Mouse (Mus musculus) adrenal gland, postnatal 10 days (tissue): Measurements from ENCODE around the gene Pigt. TPM values are rescaled to one million over a fixed set of nuclear protein-coding genes. Genes with fewer than 3 reads are reported as not detected.

Experiments used
- DNase-seq: peaks from one replicate; pipeline ENCODE4 v3.0.0; 2021; ENCODE audit warnings: mixed read lengths
- total RNA-seq, 2 experiments: library from RNA; stranded (reverse); gene quantifications; 2 replicates each; pipeline ENCODE4 v1.2.3; 2021

Gene Pigt
- total RNA-seq, 2 experiments from 2014 or later = 87.4 to 93.0 TPM

DNA sequence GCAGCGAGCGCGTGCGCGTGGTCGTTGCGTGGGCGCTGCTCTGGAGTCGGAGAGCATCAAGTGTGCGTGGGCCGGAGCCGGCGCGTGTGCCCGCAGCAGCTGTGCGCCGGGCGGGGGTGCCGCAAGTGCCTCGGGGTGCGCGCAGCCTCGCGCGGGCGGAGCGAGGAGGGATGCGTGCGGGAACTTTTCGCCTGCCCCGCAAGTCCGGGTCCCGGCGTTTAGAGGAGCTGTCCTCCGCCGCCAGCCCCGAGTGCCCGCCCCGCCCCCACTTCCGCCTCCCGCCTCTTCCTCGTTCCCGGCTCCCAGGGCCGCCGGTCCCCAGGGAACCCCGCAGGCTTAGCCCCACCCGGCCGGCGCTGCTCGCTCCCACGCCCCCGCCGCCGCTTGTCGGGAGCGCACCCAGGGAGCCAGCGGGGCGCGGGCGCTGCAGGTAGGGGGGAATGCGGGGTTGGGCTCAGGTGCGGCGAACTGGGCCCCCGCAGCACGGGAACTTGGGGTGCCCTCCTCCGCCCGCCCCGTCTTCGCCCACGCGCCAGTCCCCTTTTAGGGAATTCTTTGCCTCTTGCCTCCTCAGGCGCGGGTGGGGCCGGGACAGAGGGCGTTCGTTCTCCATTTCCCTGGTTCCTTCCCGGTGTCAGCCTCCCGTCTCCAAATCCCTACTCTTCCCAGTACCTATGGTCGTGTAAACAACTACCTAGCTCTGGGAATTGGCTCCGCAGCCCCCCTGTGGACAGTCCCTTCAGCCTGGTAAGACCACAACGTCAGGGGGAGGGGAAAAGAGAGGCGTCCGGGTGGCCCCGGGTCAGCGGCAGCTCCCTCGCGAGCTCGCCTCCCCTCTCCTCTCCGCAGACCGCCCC lies 10.8 kb upstream of the Pigt start:
- peak; percentile 79 for DNase-seq

DNA sequence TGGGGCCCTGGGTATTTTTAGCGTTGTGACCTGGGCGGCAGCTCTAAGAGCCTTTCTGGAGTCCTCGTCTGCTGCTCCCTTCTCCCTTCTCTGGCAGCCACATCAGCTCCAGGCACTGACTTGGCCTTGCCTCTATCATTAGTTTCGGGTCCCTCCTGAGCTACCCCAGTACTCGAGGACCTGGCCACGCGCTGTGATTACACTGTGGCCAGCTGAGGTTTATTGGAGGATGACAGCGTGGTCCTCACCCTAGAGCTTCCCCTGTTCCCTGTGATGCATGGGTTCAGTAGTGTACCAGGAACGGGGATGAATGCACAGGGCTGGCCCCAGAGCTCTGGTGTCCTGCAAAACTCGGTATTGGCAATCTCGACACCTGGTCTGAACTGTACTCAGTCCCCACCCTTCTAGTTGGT lies 10.2 kb upstream of the Pigt start:
- DNase-seq = no peak

DNA sequence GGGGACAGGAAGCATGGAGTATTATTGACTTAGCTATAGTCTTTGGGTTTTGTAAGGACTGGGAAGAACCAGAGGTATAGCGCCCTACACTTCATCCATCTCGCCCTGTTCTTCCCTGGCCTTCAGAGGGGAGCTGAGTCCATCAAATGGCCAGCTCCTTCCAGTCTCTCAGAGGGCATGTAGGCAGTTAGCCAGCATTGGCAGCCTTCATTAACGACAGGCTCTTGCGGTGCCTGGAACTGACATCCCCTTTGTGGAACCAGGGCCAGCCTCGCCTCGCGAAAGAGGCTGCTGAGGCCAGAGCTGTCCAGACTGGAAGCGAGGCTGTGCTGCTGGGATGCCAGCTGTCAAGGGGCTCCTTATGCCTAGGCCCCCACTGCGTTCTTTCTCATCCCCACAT lies 9.5 kb upstream of the Pigt start:
- DNase-seq = peak; percentile 29

GRCm38 (mm10) chr2:164494126-164494525 lies 3.2 kb upstream of the Pigt start:
- no peak for DNase-seq

GRCm38 (mm10) chr2:164496331-164496730 lies 989 bp upstream of the Pigt start:
- DNase-seq = no peak

DNA sequence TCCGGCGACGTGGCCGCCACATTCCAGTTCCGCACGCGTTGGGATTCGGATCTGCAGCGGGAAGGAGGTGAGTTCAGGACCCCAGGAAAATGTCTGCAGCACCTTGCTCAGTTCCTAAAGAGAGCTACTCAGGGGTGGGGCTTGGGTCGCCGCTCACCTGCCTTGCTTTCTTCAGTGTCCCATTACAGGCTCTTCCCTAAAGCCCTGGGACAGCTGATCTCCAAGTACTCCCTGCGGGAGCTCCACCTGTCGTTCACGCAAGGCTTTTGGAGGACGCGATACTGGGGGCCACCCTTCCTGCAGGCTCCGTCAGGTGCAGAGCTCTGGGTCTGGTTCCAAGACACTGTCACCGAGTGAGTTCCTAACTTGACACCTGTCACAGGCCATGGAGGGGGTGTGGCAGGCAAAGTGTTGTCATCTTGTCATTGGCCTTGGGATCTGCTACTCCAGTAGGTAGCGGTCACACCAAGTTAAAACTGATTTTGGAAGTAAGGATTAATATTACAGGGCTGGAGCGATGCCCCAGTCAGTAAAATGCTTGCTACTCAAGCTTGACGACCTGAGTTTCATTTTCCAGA lies 460 bp downstream of the Pigt start:
- DNase-seq = peak; percentile 26

GRCm38 (mm10) chr2:164499317-164499716 lies 2.0 kb downstream of the Pigt start:
- DNase-seq = no peak

DNA sequence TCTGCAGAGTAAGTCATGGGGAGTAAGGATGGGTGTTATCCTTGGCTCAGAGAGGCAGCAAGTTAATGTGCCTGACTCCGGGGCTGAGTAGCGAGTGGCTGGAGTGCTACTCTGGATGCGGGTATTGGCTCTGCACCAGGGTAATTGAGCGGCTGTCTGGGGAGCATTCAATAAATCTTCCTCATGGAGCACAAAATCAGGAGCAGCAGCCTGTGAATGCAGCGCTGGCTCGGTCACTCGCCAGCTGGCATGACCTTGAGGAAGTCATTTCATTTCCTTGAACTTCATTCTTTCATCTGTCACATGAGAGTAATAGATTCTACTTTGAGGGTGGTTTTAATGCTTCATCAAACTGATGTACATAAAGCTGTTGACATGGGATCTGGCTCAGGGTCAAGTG lies 3.2 kb downstream of the Pigt start:
- peak; percentile 76 for DNase-seq

DNA sequence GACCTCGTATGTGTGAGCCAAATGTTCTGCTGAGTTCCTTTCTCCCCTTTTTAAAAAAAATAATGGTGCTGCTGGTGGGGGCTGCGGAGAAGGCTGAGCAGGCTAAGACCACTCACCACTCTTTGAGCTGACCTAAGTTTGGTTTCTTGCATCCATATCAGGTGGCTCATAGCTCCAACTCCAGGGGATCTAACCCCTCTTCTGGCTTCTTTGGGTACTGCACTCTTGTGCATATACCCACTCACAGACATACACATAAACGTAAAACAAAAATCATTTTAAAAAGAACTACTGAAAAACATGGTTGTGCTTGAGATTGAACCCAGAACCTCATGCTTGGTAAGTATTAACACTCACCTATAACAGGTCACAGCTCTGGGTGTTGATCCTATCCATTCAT lies 7.6 kb downstream of the Pigt start:
- DNase-seq = no peak

- DNase-seq = no peak
These were observed 8.5 kb downstream of the Pigt start for GRCm38 (mm10) chr2:164505619-164506347.

DNA sequence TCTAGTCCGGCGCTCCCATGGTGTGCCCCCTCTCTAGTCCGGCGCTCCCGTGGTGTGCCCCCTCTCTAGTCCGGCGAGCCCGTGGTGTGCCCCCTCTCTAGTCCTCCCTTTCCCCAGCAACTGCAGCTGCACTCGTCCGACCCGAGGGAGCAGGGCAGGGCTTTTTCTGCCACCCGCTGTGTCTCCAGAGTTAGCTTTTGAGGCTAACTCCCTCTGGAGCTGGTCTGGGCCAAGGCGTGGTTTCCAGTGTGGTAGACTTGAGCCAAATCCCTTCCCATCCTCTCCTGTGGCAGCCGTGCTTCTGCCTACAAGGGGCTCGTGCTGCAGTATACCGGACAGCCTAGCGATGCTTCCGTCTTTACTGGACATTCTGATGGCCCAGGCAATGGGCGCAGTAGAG lies 10.5 kb downstream of the Pigt start:
- DNase-seq = no peak

- no peak for DNase-seq
These were observed 13.4 kb downstream of the Pigt start for GRCm38 (mm10) chr2:164510621-164511190.

- no peak for DNase-seq
These were observed 15.0 kb downstream of the Pigt start for GRCm38 (mm10) chr2:164512121-164512909.

- DNase-seq = peak; percentile 54
These were observed 16.1 kb downstream of the Pigt start for GRCm38 (mm10) chr2:164513389-164513788.

DNA sequence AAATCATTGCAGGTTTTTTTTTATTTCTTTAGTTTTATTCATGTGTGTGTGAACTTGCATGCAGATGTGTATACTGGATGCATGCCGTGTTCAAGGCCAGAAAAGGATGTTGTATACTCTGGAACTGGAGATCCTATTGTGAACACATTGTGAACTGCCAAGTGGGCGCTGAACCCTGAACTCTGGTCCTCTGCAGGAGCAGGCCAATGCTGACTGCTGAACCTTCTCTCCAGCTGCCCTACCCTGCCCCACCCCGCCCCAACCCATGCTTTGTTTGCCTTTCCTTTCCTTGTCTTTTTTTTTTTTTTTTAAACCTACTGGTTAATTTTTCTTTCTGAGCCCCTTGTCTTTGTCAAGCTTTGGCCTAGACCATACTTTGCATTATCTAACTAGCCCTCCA lies 17.6 kb downstream of the Pigt start:
- no peak for DNase-seq

DNA sequence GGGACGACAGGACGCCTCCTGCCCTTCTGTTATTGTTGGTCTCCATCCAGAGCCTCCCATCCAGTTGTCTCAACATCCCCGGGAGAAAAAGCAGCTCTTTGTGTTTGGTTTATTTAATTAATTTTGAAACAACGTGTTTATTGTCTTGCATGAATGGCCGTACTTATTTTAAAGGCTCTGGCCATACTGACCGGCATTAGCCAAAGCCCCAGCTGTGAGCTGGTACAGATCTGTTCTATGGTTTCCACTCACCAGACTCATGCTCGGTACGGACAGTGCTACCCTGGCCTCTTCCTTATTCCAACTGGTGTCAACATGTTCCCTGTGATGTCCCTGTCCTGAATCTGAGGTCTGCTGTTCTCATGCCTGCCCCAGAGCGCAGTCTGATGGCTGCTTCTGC lies 18.6 kb downstream of the Pigt start:
- DNase-seq = no peak

- no peak for DNase-seq
These were observed 19.3 kb downstream of the Pigt start for GRCm38 (mm10) chr2:164516592-164516991.

- peak; percentile 80 for DNase-seq
These were observed 20.3 kb downstream of the Pigt start for GRCm38 (mm10) chr2:164517485-164518221.

DNA sequence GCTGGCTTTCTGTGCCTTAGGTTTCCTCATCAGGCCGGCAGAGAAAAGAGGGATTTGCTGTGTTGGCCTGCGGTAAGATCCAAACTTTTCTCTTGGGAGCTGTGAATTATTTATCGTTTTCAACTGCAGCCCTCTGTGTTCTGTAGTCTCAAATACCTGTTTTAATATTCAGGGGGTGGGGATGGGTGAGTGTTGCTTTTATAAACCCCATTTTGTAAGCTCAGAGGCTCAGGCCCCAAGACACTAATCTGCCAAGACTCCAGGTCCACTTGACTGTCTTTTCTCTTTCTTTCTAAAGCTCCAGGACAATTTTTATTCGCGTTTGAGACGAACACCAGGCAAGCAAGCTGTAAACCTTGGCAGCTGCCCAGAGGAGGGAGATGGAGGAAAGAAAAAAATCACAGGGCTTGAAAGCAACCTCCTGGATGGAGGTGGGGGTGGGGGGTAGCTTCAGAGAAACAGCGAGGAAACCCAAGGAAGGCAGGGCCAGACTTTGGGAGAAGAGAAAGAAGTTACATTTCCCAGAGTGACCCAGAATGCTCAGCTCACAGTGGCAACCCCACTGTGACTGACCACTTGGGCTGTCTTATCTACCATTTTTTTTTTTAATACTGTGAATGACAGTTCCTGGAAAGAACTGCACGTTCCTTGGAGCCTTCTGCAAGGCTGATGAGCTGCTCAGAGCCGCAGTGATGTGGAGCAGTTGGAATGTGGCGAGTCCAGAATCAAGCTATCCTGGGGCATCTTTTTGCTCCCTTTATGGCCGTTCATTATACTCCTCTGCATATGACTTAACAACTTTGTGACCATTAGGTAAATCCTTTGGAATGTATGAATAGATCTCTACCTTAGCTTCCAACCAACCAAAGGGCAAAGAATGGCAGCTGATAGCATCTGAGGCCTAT lies 21.2 kb downstream of the Pigt start:
- no peak for DNase-seq

GRCm38 (mm10) chr2:164519171-164519526 lies 21.8 kb downstream of the Pigt start:
- DNase-seq = no peak
